Mouse (Mus musculus) erythroblast, embryonic 14.5 days (primary cell): Measurements from ENCODE around the gene Slc44a3.

Source experiments
- GATA1 ChIP-seq: IDR thresholded peaks from 2 replicates; pipeline ENCODE4 v1.6.1; 2012; ENCODE audit warnings: low read length, inconsistent platforms, mixed read lengths
- TAL1 ChIP-seq: IDR thresholded peaks from 3 replicates; pipeline ENCODE4 v1.6.1; 2012; ENCODE audit warnings: low read length, inconsistent platforms, mixed read lengths

GRCm38 (mm10) chr3:121451404-121451803 lies 80.8 kb downstream of the Slc44a3 start:
- no peak for TF ChIP-seq TAL1
- no peak for TF ChIP-seq GATA1
